Mouse (Mus musculus) small intestine, adult 2 months (tissue): ENCODE results near the gene Clba1. TPM values are rescaled to one million over a fixed set of nuclear protein-coding genes. Genes with fewer than 3 reads are reported as not detected.

Source experiments
- H3K27ac ChIP-seq: fragments of 200-500 bp; 2 replicates; pipeline ENCODE4 v1.5.1; 2012; ENCODE audit warnings: low read depth, low read length, control low read depth, inconsistent platforms; ENCODE audit not compliant: insufficient read depth
- H3K27me3 ChIP-seq: fragments of 200-500 bp; 2 replicates; pipeline ENCODE4 v1.6.1; 2012; ENCODE audit warnings: mild to moderate bottlenecking, moderate library complexity, low read length, inconsistent platforms; ENCODE audit not compliant: control insufficient read depth, insufficient read depth
- H3K36me3 ChIP-seq: fragments of 200-500 bp; 2 replicates; pipeline ENCODE4 v1.6.1; 2012; ENCODE audit warnings: mild to moderate bottlenecking, low read length, control low read depth, inconsistent platforms; ENCODE audit not compliant: control insufficient read depth, insufficient read depth
- H3K4me1 ChIP-seq: fragments of 200-500 bp; 2 replicates; pipeline ENCODE4 v1.6.1; 2012; ENCODE audit warnings: low read length, inconsistent platforms, mixed read lengths; ENCODE audit not compliant: control insufficient read depth, insufficient read depth, insufficient read length
- H3K4me3 ChIP-seq: fragments of 200-500 bp; 2 replicates; pipeline ENCODE4 v1.5.1; 2012; ENCODE audit warnings: low read depth, mild to moderate bottlenecking, control low read depth, inconsistent platforms, low read length, moderate library complexity
- CTCF ChIP-seq: fragments of 200-500 bp; IDR thresholded peaks from 2 replicates; pipeline ENCODE4 v1.5.1; 2012; ENCODE audit warnings: low read depth, mild to moderate bottlenecking, control low read depth, inconsistent platforms, low read length, moderate library complexity, mixed read lengths; ENCODE audit not compliant: insufficient replicate concordance, insufficient read length; ENCODE audit errors: extremely low read depth
- POLR2A ChIP-seq: fragments of 200-500 bp; IDR thresholded peaks from 2 replicates; pipeline ENCODE4 v1.6.1; 2012; ENCODE audit warnings: low read depth, mild to moderate bottlenecking, control low read depth, inconsistent platforms, low read length, moderate library complexity
- WGBS: fragments of 180-500 bp; shearing (Covaris S2); methylation state at CpG from one replicate; pipeline ENCODE4 v1.1.7; 2018; 5-methylcytosine and 5-hydroxymethylcytosine counted together
- polyA plus RNA-seq: library from polyadenylated mRNA; depleted of rRNA; stranded (reverse); fragments of >200 nt; gene quantifications from 2 replicates; pipeline ENCODE4 v1.2.3, GENCODE M21; 2012; rRNA removed

Clba1 gene
- polyA plus RNA-seq, 1 experiment, result 1.6 TPM

DNA sequence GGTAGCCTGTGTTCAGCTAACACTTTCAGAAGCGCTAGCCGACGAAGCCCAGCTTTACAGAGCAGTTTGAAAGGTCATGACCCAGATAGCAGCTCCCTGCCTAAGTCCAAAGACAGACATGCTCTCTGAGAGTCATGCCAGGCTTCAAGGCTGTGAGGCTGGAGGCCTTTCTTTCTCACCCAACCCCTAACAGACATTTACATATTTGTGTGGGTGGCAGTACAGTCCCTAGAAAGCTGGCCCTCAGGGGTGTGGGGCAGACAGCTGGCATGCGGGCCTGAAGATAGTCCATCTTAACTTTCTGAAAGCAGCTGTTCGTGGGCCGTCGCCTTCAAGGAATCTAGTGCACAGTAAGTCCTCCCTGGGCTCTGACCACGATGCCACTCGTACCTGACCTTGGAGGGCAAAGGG lies 53.2 kb downstream of the Clba1 start:
- no peak for TF ChIP-seq CTCF
- no peak for TF ChIP-seq POLR2A
- Histone ChIP-seq H3K27ac (no peak overlapping the region), H3K27me3 (no peaks in the 10 kb centered on the region), H3K4me1 (peaks cover 4% of the 10 kb centered on the region), H3K4me3 (no peak overlapping the region), H3K36me3 (no peaks in the 10 kb centered on the region)
- WGBS, result 64% methylated on average over 9 of the region's 9 CpGs

DNA sequence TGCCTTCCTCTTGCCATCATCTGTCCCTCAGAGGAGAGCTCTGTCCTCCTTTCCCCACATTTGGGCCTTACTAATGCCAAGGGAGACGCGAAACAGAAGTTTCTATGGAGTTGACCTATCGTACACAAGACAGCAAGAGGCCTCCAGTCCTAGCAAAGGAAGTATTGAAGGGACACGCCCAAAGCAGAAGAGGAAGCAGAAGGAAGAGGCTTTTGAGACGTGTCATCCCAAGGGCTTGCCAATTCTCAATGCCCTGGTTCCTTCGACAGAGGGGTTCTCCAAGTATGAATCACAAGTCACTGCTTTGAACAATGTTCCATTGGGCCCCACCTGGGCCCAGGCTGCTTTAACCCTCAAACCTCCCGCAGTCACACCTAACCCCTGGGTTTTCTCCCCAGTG lies 56.1 kb downstream of the Clba1 start:
- peaks cover 8% of the 10 kb centered on the region for H3K4me1 ChIP-seq
- WGBS, result 75% methylated on average over 7 of the region's 7 CpGs

More for the DNA sequence above, 56.1 kb downstream of the Clba1 start:
- Histone ChIP-seq H3K27me3 (no peaks in the 10 kb centered on the region), H3K36me3 (no peaks in the 10 kb centered on the region), H3K4me3 (no peak overlapping the region), H3K27ac (no peak overlapping the region)
- TF ChIP-seq CTCF (no peak), POLR2A (no peak)

Other genes starting within 250 kb of the Clba1 start
- gene Inf2, start 220.2 kb upstream of the Clba1 start, polyA plus RNA-seq, result 6.6 and 11.0 TPM in 2 replicates
- gene Adssl1, start 188.9 kb upstream of the Clba1 start, polyA plus RNA-seq, result 4.3 and 5.6 TPM in 2 replicates
- gene Siva1, start 164.3 kb upstream of the Clba1 start, polyA plus RNA-seq, result 16.1 and 31.3 TPM in 2 replicates
- gene Akt1, start 134.1 kb upstream of the Clba1 start, polyA plus RNA-seq, result 79.0 and 88.7 TPM in 2 replicates
- 27.7 and 32.8 TPM in 2 replicates for gene Zbtb42, start 130.1 kb upstream of the Clba1 start, polyA plus RNA-seq
- 59.3 and 99.3 TPM in 2 replicates for gene Cep170b, start 88.5 kb upstream of the Clba1 start, polyA plus RNA-seq
- 21.8 and 28.2 TPM in 2 replicates for gene Pld4, start 48.3 kb upstream of the Clba1 start, polyA plus RNA-seq
- gene Ahnak2, start 6.3 kb upstream of the Clba1 start, polyA plus RNA-seq, result 1.4 and 2.1 TPM in 2 replicates
- gene Cdca4, start 20.5 kb downstream of the Clba1 start, polyA plus RNA-seq, result 8.0 and 15.8 TPM in 2 replicates
- gene Gpr132, start 59.3 kb downstream of the Clba1 start, polyA plus RNA-seq, result 5.4 and 8.2 TPM in 2 replicates
- gene Jag2, start 120.8 kb downstream of the Clba1 start, polyA plus RNA-seq, result 6.2 and 9.1 TPM in 2 replicates
- gene Nudt14, start 133.2 kb downstream of the Clba1 start, polyA plus RNA-seq, result 40.8 and 42.4 TPM in 2 replicates
- 116 and 206 TPM in 2 replicates for gene Btbd6, start 167.5 kb downstream of the Clba1 start, polyA plus RNA-seq
- 43.7 and 95.6 TPM in 2 replicates for gene Brf1, start 191.8 kb downstream of the Clba1 start, polyA plus RNA-seq
- gene Pacs2, start 205.6 kb downstream of the Clba1 start, polyA plus RNA-seq, result 16.0 and 27.0 TPM in 2 replicates